Mouse (Mus musculus): ENCODE measurements around the gene Mpg. TPM values are rescaled to one million over a fixed set of nuclear protein-coding genes. Genes with fewer than 3 reads are reported as not detected.

Mpg gene
- polyA plus RNA-seq, 1 experiment from 2014 or later, result 34.2 TPM

GRCm38 (mm10) chr11:32278458-32278957, 52.2 kb downstream of the Mpg start:
- peaks cover 24% of the 10 kb centered on the region for H3K27me3 ChIP-seq (ENCODE audit: insufficient read depth, poor library complexity, severe bottlenecking)
- H3K36me3 ChIP-seq, result no peaks in the 10 kb centered on the region
- H3K4me1 ChIP-seq (replicated peaks), result no peaks in the 10 kb centered on the region
- 83% methylated on average over 12 of the region's 12 CpGs for WGBS
- H3K27ac ChIP-seq, result no peak overlapping the region
- no peaks in the 10 kb centered on the region for H3K9me3 ChIP-seq
- no peak overlapping the region for H3K4me3 ChIP-seq
- DNase-seq (ENCODE audit: low spot score), result no peak

GRCm38 (mm10) chr11:32280646-32281045, 54.3 kb downstream of the Mpg start:
- WGBS, result 81% methylated on average over 2 of the region's 2 CpGs
- DNase-seq (ENCODE audit: low spot score), result no peak
- H3K36me3 ChIP-seq, result no peaks in the 10 kb centered on the region
- H3K4me1 ChIP-seq (replicated peaks), result no peaks in the 10 kb centered on the region
- peaks cover 24% of the 10 kb centered on the region for H3K27me3 ChIP-seq (ENCODE audit: insufficient read depth, poor library complexity, severe bottlenecking)
- H3K9me3 ChIP-seq, result no peaks in the 10 kb centered on the region
- no peak overlapping the region for H3K27ac ChIP-seq
- H3K4me3 ChIP-seq, result no peak overlapping the region

GRCm38 (mm10) chr11:32281416-32282144, 55.3 kb downstream of the Mpg start:
- Histone ChIP-seq H3K4me3 (no peak overlapping the region), H3K9me3 (no peaks in the 10 kb centered on the region), H3K27me3 (ENCODE audit: insufficient read depth, poor library complexity, severe bottlenecking) (peaks cover 20% of the 10 kb centered on the region), H3K36me3 (no peaks in the 10 kb centered on the region), H3K4me1 (replicated peaks) (no peaks in the 10 kb centered on the region), H3K27ac (no peak overlapping the region)
- DNase-seq (ENCODE audit: low spot score), result no peak
- WGBS, result 70% methylated on average over 1 of the region's 1 CpGs

Other genes starting within 250 kb of the Mpg start
- gene Nsg2, start 226.0 kb upstream of the Mpg start, polyA plus RNA-seq (2016; fragmentation: Nextera tagmentation; extraction: Ambion mirVana), result 26.5 and 76.8 TPM in 2 replicates
- not detected in 2 replicates for gene Il9r, start 26.2 kb upstream of the Mpg start, polyA plus RNA-seq (2016; fragmentation: Nextera tagmentation; extraction: Ambion mirVana)
- gene Snrnp25, start 21.1 kb upstream of the Mpg start, polyA plus RNA-seq (2016; fragmentation: Nextera tagmentation; extraction: Ambion mirVana), result 97.6 and 103 TPM in 2 replicates
- 31.3 and 32.9 TPM in 2 replicates for gene Rhbdf1, start 4.2 kb upstream of the Mpg start, polyA plus RNA-seq (2016; fragmentation: Nextera tagmentation; extraction: Ambion mirVana)
- 41.1 and 45.6 TPM in 2 replicates for gene Nprl3, start 41.2 kb downstream of the Mpg start, polyA plus RNA-seq (2016; fragmentation: Nextera tagmentation; extraction: Ambion mirVana)
- gene Hba-x, start 49.9 kb downstream of the Mpg start, polyA plus RNA-seq (2016; fragmentation: Nextera tagmentation; extraction: Ambion mirVana), result 3,492 and 3,546 TPM in 2 replicates
- gene Hba-a1, start 57.0 kb downstream of the Mpg start, polyA plus RNA-seq (2016; fragmentation: Nextera tagmentation; extraction: Ambion mirVana), result 2,485 and 2,589 TPM in 2 replicates
- 6.2 and 6.4 TPM in 2 replicates for gene Hbq1b, start 60.5 kb downstream of the Mpg start, polyA plus RNA-seq (2016; fragmentation: Nextera tagmentation; extraction: Ambion mirVana)
- 4,383 and 4,938 TPM in 2 replicates for gene Hba-a2, start 70.0 kb downstream of the Mpg start, polyA plus RNA-seq (2016; fragmentation: Nextera tagmentation; extraction: Ambion mirVana)
- gene Hbq1a, start 73.6 kb downstream of the Mpg start, polyA plus RNA-seq (2016; fragmentation: Nextera tagmentation; extraction: Ambion mirVana), result not detected in 2 replicates
- 29.7 and 30.8 TPM in 2 replicates for gene Sh3pxd2b, start 121.3 kb downstream of the Mpg start, polyA plus RNA-seq (2016; fragmentation: Nextera tagmentation; extraction: Ambion mirVana)
- gene Ubtd2, start 228.9 kb downstream of the Mpg start, polyA plus RNA-seq (2016; fragmentation: Nextera tagmentation; extraction: Ambion mirVana), result 55.6 and 66.4 TPM in 2 replicates

All from hindbrain, embryonic 10.5 days (tissue).